Mouse (Mus musculus) hindbrain, embryonic 14.5 days (tissue): ENCODE measurements around the gene Hsd17b1. TPM values are rescaled to one million over a fixed set of nuclear protein-coding genes. Genes with fewer than 3 reads are reported as not detected.

Source experiments
- ATAC-seq: fragments of 200-750 bp; cut with Nextera tagmentation; 2 replicates; pipeline ENCODE4 v1.8.0; 2017; ENCODE audit warnings: moderate number of reproducible peaks, mild to moderate bottlenecking, moderate TSS enrichment, moderate library complexity; ENCODE audit not compliant: low FRiP score
- DNase-seq: peaks from one replicate; pipeline ENCODE4 v3.0.0-alpha.2; 2015; ENCODE audit warnings: low spot score
- H3K27ac ChIP-seq: fragments of 300-500 bp; sonication (generic); 2 replicates; pipeline ENCODE4 v1.5.1; 2014; ENCODE audit warnings: mild to moderate bottlenecking, moderate library complexity
- H3K27me3 ChIP-seq: fragments of 300-500 bp; sonication (generic); 2 replicates; pipeline ENCODE4 v1.6.1; 2014; ENCODE audit warnings: mild to moderate bottlenecking, low read length, mixed read lengths; ENCODE audit not compliant: control insufficient read depth, insufficient read depth
- H3K36me3 ChIP-seq: fragments of 300-500 bp; sonication (generic); replicated peaks from 2 replicates; pipeline ENCODE4 v1.6.1; 2014; ENCODE audit not compliant: control insufficient read depth, insufficient read depth
- H3K4me1 ChIP-seq: fragments of 300-500 bp; sonication (generic); replicated peaks from 2 replicates; pipeline ENCODE4 v1.6.1; 2014; ENCODE audit warnings: antibody characterized with exemption, low read length, mixed read lengths; ENCODE audit not compliant: control insufficient read depth, insufficient read depth
- H3K4me2 ChIP-seq: fragments of 300-500 bp; sonication (generic); replicated peaks from 2 replicates; pipeline ENCODE4 v1.6.1; 2014; ENCODE audit warnings: mild to moderate bottlenecking, moderate library complexity
- H3K4me3 ChIP-seq: fragments of 300-500 bp; sonication (generic); replicated peaks from 2 replicates; pipeline ENCODE4 v1.5.1; 2014; ENCODE audit warnings: mild to moderate bottlenecking, low read length
- H3K9ac ChIP-seq: fragments of 300-500 bp; sonication (generic); 2 replicates; pipeline ENCODE4 v1.6.1; 2014
- H3K9me3 ChIP-seq: fragments of 300-500 bp; sonication (generic); 2 replicates; pipeline ENCODE4 v1.6.1; 2016; ENCODE audit warnings: low read length; ENCODE audit not compliant: control insufficient read depth
- WGBS: fragments of 180-500 bp; shearing (Covaris S2); extraction: QIAGEN DNeasy Blood & Tissue Kit; methylation state at CpG from one replicate; pipeline ENCODE4 v1.1.7; 2014; 5-methylcytosine and 5-hydroxymethylcytosine counted together
- microRNA-seq: library from miRNA; unstranded; fragments of <30 nt; microRNA quantifications from one replicate; pipeline ENCODE4, GENCODE M21; 2016
- polyA plus RNA-seq: library from polyadenylated mRNA; unstranded; fragments of >200 nt; fragmentation: Nextera tagmentation; extraction: Ambion mirVana; gene quantifications from 2 replicates; pipeline ENCODE4 v1.2.1, GENCODE M21; 2014

Gene Hsd17b1
- polyA plus RNA-seq, 1 experiment from 2014 or later, result not detected

DNA sequence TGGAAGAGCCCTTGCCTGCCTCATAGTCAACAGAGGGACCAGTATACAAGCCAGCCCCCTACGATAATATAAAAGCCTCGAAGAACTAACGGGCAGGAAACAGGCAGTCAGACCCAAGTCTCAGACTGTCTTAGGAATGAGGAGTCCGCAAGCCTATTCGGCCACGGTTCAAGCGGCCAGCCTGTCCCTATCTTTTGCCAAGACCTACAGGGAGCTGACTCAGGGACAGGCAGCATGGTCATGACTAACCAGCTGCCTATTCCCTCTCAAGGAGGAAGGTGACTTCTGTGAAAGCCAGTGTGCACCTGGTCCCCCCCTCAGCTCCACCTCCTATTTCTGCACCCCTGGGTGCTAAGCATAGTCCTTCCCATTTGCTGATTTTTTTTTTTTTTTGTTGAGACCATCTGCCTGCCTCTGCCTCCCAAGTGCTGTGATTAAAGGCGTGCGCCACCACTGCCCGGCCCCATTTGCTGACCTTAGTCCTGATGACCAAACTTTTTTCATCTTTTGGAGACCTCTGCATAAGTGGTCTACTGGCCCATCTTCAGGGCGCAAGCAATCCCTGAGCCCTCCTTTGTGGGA is 50.9 kb downstream of the Hsd17b1 start:
- H3K4me1 ChIP-seq, result no peaks in the 10 kb centered on the region
- H3K36me3 ChIP-seq, result peaks cover 20% of the 10 kb centered on the region
- H3K9ac ChIP-seq, result no peak overlapping the region
- H3K9me3 ChIP-seq, result no peaks in the 10 kb centered on the region
- no peaks in the 10 kb centered on the region for H3K27me3 ChIP-seq
- no peak overlapping the region for H3K4me2 ChIP-seq
- no peak overlapping the region for H3K4me3 ChIP-seq
- WGBS, result 79% methylated on average over 11 of the region's 11 CpGs
- H3K27ac ChIP-seq, result no peak overlapping the region
- no peak for ATAC-seq
- no peak for DNase-seq

Small RNA genes within 50 kb of the gene (microRNA-seq; reads per million reads assigned to microRNA genes)
- gene Mir6928, result 4.8 reads per million, percentile 22 among the genes with 10 or more reads in this experiment

Other genes with a start within 250 kb of the Hsd17b1 start
- 19.0 and 19.8 TPM in 2 replicates for gene Stat5b, start 227.7 kb upstream of the Hsd17b1 start, polyA plus RNA-seq
- gene Stat5a, start 219.1 kb upstream of the Hsd17b1 start, polyA plus RNA-seq, result 1.4 and 1.7 TPM in 2 replicates
- 49.1 and 50.6 TPM in 2 replicates for gene Stat3, start 138.9 kb upstream of the Hsd17b1 start, polyA plus RNA-seq
- 20.1 and 21.1 TPM in 2 replicates for gene Cavin1, start 107.5 kb upstream of the Hsd17b1 start, polyA plus RNA-seq
- gene Atp6v0a1, start 69.0 kb upstream of the Hsd17b1 start, polyA plus RNA-seq, result 143 and 152 TPM in 2 replicates
- gene Naglu, start 8.4 kb upstream of the Hsd17b1 start, polyA plus RNA-seq, result 10.2 and 11.3 TPM in 2 replicates
- gene Coasy, start 4.2 kb downstream of the Hsd17b1 start, polyA plus RNA-seq, result 37.2 and 45.3 TPM in 2 replicates
- gene Mlx, start 8.9 kb downstream of the Hsd17b1 start, polyA plus RNA-seq, result 84.0 and 86.6 TPM in 2 replicates
- gene Psmc3ip, start 17.0 kb downstream of the Hsd17b1 start, polyA plus RNA-seq, result 16.4 and 20.7 TPM in 2 replicates
- gene Retreg3, start 41.5 kb downstream of the Hsd17b1 start, polyA plus RNA-seq, result 13.0 and 14.2 TPM in 2 replicates
- 64.0 and 64.1 TPM in 2 replicates for gene Tubg1, start 41.5 kb downstream of the Hsd17b1 start, polyA plus RNA-seq
- gene Tubg2, start 77.5 kb downstream of the Hsd17b1 start, polyA plus RNA-seq, result 48.6 and 50.6 TPM in 2 replicates
- gene Cntnap1, start 92.1 kb downstream of the Hsd17b1 start, polyA plus RNA-seq, result 6.0 and 6.5 TPM in 2 replicates
- 7.7 and 9.5 TPM in 2 replicates for gene Plekhh3, start 92.9 kb downstream of the Hsd17b1 start, polyA plus RNA-seq
- gene Ccr10, start 97.0 kb downstream of the Hsd17b1 start, polyA plus RNA-seq, result 0.23 and 0.25 TPM in 2 replicates
- 26.9 and 37.2 TPM in 2 replicates for gene Ezh1, start 148.1 kb downstream of the Hsd17b1 start, polyA plus RNA-seq
- 102 and 117 TPM in 2 replicates for gene Ramp2, start 167.6 kb downstream of the Hsd17b1 start, polyA plus RNA-seq
- gene Vps25, start 175.3 kb downstream of the Hsd17b1 start, polyA plus RNA-seq, result 122 and 133 TPM in 2 replicates
- 5.3 and 6.0 TPM in 2 replicates for gene Wnk4, start 182.2 kb downstream of the Hsd17b1 start, polyA plus RNA-seq
- 0.42 and 0.91 TPM in 2 replicates for gene Cntd1, start 200.6 kb downstream of the Hsd17b1 start, polyA plus RNA-seq
- gene Coa3, start 200.7 kb downstream of the Hsd17b1 start, polyA plus RNA-seq, result 242 and 256 TPM in 2 replicates
- 172 and 176 TPM in 2 replicates for gene Becn1, start 223.9 kb downstream of the Hsd17b1 start, polyA plus RNA-seq
- 89.7 and 97.3 TPM in 2 replicates for gene Psme3, start 237.8 kb downstream of the Hsd17b1 start, polyA plus RNA-seq
- 1.3 and 1.6 TPM in 2 replicates for gene Aoc2, start 246.7 kb downstream of the Hsd17b1 start, polyA plus RNA-seq